Mouse (Mus musculus): ENCODE results near the gene Fam107a.
A peak's percentile ranks its signal among the peaks of the same experiment; 100 is the strongest.

The Fam107a gene

DNA sequence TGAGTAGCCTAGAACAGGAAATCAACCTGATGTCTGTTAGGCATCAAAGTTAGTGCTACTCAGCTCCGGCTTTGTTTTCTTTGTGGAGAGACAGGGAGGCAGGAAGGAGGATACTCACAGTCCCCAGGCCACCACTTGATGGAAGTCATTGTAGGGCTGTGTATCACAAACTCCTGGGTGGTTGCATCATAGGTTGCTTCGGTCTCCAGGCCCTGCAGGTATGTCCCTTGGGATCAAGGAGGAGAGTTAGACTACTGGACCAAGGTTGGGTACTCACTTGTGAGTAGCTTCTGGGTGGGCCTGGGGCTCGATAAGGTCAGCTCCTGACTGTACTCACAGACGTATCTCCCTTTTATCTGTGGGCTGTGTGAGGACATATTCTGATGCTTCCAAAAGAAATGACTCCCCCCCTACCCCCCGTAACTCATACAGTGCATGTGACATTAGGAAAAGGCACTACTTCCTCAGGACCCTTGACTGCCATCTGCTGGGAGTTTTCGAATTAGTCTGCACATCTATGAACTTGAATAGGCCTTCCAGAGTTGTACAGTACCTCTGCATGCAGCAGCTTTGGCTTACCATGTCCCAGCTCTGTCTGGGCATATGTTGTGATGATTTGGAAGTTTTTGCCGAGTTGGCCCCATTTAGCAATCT is 62.6 kb downstream of the Fam107a start:
- peak; percentile 56 for DNase-seq

DNA sequence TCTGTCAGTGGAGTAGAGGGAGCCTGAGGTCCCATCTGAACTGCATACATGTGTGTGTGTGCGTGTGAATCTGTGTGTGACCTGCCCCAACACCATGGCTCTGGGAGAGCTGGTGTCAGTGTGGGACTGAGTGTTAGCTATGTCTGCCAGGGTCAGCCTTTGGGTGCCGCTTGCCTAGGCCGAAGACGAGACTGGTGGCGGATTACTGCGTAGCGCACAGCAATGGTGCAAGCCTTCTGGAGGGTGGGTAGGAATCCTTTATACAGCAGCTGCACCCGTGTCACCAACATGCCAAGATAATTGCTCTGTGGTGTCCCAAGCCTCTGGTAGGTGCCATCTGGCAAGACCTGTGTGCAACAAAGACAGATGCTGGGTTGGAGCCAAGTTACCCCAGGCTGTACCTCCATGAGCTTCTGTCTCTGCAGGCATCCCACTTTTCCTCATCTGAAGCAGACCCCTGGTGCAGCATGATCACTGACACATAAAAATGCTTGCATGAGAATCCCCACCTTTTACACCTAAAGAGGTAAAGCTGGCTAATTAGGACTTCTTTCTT is 66.4 kb downstream of the Fam107a start:
- no peak for DNase-seq

DNA sequence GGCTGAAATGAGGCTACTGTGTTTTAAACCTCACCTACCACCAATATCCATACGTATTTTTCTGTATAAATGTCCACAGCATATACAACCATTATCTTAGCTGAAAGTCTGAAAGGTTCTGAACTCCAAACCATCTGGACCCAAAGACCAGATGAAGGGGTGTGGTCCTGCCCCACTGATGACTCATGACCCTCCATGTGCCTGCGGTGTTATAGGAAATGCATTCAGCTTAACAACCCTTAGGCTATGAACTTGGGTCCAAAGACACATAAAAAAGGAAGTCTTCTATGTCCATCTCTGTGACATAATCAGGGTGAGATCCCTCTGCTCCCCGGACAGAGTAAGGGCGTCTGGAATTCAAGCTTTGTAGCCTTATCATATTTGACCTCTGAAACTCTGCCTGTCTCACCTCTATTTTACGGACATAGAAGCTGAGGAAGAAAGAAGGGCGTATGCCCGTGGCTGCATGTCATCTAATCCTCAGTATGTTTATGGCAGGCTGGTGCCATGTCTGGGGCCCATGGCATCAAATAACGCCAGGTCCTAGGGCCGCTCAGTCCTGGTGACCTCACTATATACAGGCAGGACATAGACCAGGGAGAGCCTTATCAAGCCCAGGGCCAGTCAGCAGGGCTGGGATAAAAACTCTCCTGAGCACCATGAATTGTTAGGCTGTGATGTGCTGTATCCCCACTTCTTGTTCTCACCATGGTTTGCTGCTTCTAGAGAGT is 67.5 kb downstream of the Fam107a start:
- DNase-seq, result no peak

DNA sequence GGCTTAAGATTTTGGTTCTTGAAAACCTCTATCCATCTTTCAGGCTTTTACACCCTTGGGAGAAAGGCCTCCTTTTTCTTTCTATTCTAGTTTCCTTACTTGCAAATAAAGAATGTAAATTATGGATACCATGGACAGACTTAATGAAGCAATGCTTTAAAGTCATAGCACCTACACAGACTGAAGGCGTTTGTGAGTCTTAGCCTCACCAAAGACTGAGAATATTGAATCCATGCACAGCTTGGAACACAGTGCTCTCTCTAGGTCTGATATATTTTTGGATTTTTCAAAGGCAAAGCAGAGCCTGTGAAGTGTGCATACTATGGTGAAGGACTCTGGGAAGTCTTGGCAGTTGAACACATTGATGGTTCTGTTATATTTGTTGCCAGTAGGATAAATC is 68.6 kb downstream of the Fam107a start:
- DNase-seq, result no peak

DNA sequence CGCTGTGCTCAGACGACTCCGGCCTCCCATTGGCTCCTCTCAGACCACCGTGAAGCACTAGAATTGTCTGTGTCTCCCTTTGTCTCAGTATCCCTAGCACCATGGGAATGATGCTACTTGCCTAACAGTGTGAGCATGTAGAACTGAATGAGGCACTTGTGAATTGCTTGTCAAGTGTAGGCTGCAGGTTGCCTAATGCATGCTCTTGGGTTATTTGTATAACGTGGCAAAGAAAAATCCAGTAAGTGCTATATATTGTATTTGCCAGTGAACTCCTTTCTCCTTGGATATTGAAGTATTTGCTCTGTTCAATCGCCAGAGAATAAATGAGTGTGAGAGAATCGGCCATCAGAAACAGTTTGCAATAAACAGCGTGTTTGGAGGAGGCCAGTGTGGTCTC is 70.9 kb downstream of the Fam107a start:
- DNase-seq, result no peak
